Mouse (Mus musculus) liver, adult 2 months (tissue): ENCODE measurements around the gene Olfr1441.

Source experiments
- CTCF ChIP-seq: fragments of 200-500 bp; IDR thresholded peaks from 2 replicates; pipeline ENCODE4 v1.5.1; 2011; ENCODE audit warnings: low read depth, low read length, control low read depth
- POLR2A ChIP-seq: fragments of 200-500 bp; IDR thresholded peaks from 2 replicates; pipeline ENCODE4 v1.6.1; 2011; ENCODE audit warnings: low read length, control low read depth; ENCODE audit not compliant: insufficient read depth; ENCODE audit errors: extremely low read depth

- TF ChIP-seq CTCF, result no peak
- TF ChIP-seq POLR2A, result no peak
Observed at GRCm38 (mm10) chr19:12462851-12463721, 45.9 kb downstream of the Olfr1441 start.
